Mouse (Mus musculus): ENCODE results near the gene Pdzd7. TPM values are rescaled to one million over a fixed set of nuclear protein-coding genes. Genes with fewer than 3 reads are reported as not detected.

Gene Pdzd7
- total RNA-seq, 2 experiments from 2014 or later, result 5.2 to 6.1 TPM

GRCm38 (mm10) chr19:45026958-45027670 lies 18.4 kb downstream of the Pdzd7 start:
- no peak for TF ChIP-seq CTCF (IDR thresholded peaks at IDR 0.05)
- DNase-seq (ENCODE audit: extremely low spot score in 1 of 2, low spot score in 2 of 2), result no peak
- intact Hi-C loops (cut with DNase I), result no loop called here
- H3K27ac ChIP-seq, result peak overlapping the region; percentile 71
- no peak overlapping the region for H3K4me3 ChIP-seq

- no peak for TF ChIP-seq CTCF (IDR thresholded peaks at IDR 0.05)
- DNase-seq (ENCODE audit: extremely low spot score in 1 of 2, low spot score in 2 of 2), result no peak
- H3K4me3 ChIP-seq, result no peak overlapping the region
- intact Hi-C loops (cut with DNase I), result no loop called here
- peak overlapping the region; percentile 40; the same call in 1 of the 2 replicates for H3K27ac ChIP-seq
Measured at GRCm38 (mm10) chr19:45025937-45026568, 19.5 kb downstream of the Pdzd7 start.

GRCm38 (mm10) chr19:45024775-45025174 lies 20.7 kb downstream of the Pdzd7 start:
- Histone ChIP-seq H3K4me3 (no peak overlapping the region), H3K27ac (no peak overlapping the region)
- TF ChIP-seq CTCF (IDR thresholded peaks at IDR 0.05), result no peak
- no peak for DNase-seq (ENCODE audit: extremely low spot score in 1 of 2, low spot score in 2 of 2)
- intact Hi-C loops (cut with DNase I), result no loop called here

DNA sequence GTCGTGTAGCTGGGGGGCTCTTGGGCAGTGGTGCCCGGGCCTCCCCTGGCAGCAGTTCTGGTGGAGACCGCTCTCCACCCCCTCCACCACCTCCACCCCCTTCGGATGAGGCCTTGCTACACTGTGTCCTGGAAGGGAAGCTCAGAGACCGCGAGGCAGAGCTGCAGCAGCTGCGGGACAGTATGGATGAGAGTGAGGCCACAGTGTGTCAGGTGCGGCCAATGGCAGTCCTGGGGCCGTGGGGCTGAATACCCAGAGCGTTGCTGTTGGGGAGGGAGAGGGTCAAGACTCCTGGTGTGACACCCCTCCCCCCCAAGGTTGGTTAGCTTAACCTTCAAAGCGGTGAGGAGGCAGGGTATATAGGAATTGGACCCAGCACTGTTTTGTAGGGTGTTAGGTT lies 21.5 kb downstream of the Pdzd7 start:
- no peak for DNase-seq (ENCODE audit: extremely low spot score in 1 of 2, low spot score in 2 of 2)
- TF ChIP-seq CTCF (IDR thresholded peaks at IDR 0.05), result no peak
- intact Hi-C loops (cut with DNase I), result no loop called here

DNA sequence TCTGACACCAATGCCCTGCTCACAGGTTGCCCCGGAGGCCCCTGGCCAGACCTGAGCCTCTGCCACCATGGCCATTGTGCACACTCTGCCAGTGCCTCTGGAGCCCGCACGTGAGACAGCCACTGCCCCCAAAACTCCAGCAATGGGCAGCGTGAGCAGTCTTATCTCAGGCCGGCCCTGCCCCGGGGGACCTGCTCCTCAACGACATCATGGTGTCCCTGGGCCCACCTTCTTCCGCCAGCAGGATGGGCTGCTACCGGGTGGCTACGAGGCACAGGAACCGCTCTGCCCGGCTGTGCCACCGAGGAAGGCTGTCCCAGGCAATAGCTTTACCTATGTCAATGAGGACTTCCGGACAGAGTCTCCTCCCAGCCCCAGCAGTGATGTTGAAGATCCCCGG lies 24.2 kb downstream of the Pdzd7 start:
- H3K4me3 ChIP-seq, result no peak overlapping the region
- no peak for DNase-seq (ENCODE audit: extremely low spot score in 1 of 2, low spot score in 2 of 2)
- H3K27ac ChIP-seq, result no peak overlapping the region
- TF ChIP-seq CTCF (IDR thresholded peaks at IDR 0.05), result no peak
- intact Hi-C loops (cut with DNase I), result no loop called here

More for the DNA sequence above, 21.5 kb downstream of the Pdzd7 start:
- Histone ChIP-seq H3K4me3 (no peak overlapping the region), H3K27ac (no peak overlapping the region)

DNA sequence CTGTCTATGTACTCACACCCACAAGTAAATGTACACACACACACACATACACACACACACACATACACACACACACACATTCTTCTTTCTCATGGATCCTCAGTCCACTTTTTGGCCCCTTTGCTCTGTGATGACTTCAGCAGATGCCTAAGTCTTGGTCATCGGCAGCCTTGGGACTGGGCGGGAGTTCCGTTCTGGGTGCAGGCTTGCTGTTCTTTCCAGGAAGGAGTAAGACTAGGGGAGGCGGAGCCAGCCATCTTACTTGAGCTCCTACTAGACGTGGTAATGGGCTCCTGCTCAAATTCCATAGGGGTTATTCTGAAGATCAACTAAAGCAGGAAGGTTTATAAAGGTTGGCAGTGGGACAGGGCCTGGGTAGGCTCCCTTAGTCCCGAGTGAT lies 25.2 kb downstream of the Pdzd7 start:
- no peak for TF ChIP-seq CTCF (IDR thresholded peaks at IDR 0.05)
- intact Hi-C loops (cut with DNase I), result no loop called here
- no peak overlapping the region for H3K4me3 ChIP-seq
- no peak overlapping the region for H3K27ac ChIP-seq
- DNase-seq (ENCODE audit: extremely low spot score in 1 of 2, low spot score in 2 of 2), result no peak

- Histone ChIP-seq H3K27ac (peak overlapping the region; percentile 88), H3K4me3 (peak overlapping the region; percentile 56)
- intact Hi-C loops (cut with DNase I), result no loop called here
- no peak for TF ChIP-seq CTCF (IDR thresholded peaks at IDR 0.05)
- no peak for DNase-seq (ENCODE audit: extremely low spot score in 1 of 2, low spot score in 2 of 2)
Measured at GRCm38 (mm10) chr19:45018351-45018831, 27.1 kb downstream of the Pdzd7 start.

DNA sequence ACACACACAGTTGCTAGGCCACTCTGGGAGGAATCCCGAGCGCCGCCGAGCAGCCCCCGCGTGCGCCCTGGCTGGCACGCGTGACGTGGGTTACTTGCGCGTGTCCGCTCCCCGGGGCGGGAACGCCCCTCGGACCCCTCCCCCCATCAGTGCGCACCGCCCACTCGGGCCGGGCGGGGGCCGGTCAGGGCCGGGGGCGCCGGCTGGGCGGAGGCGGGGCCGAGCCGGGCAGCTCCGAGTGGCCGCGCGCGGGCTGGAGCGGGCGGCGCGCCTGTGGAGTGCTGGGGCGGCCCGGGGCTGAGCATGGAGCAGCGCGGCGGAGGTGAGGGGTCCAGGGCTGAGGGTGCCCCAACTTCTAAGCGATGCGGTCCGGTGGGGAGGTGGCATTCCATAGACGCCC lies 27.6 kb downstream of the Pdzd7 start:
- H3K27ac ChIP-seq, result peak overlapping the region; percentile 88
- peak overlapping the region; percentile 56 for H3K4me3 ChIP-seq
- intact Hi-C loops (cut with DNase I), result loop anchor here (1.0 to 2.0 kb wide), 2 partner anchors 29 to 30 kb away; partner anchors contain the start of gene Sema4g
- no peak for TF ChIP-seq CTCF (IDR thresholded peaks at IDR 0.05)
- peak; percentile 82 for DNase-seq (ENCODE audit: extremely low spot score in 1 of 2, low spot score in 2 of 2)

GRCm38 (mm10) chr19:45017216-45017771 lies 28.2 kb downstream of the Pdzd7 start:
- peak; percentile 71 to 72 for DNase-seq (ENCODE audit: extremely low spot score in 1 of 2, low spot score in 2 of 2)
- Histone ChIP-seq H3K4me3 (peak overlapping the region; percentile 56), H3K27ac (peak overlapping the region; percentile 97)
- intact Hi-C loops (cut with DNase I), result loop anchor here (1.0 to 2.0 kb wide), 2 partner anchors 28 to 31 kb away; partner anchors contain the start of gene Sema4g
- peak; percentile 62 for TF ChIP-seq CTCF (IDR thresholded peaks at IDR 0.05)

DNA sequence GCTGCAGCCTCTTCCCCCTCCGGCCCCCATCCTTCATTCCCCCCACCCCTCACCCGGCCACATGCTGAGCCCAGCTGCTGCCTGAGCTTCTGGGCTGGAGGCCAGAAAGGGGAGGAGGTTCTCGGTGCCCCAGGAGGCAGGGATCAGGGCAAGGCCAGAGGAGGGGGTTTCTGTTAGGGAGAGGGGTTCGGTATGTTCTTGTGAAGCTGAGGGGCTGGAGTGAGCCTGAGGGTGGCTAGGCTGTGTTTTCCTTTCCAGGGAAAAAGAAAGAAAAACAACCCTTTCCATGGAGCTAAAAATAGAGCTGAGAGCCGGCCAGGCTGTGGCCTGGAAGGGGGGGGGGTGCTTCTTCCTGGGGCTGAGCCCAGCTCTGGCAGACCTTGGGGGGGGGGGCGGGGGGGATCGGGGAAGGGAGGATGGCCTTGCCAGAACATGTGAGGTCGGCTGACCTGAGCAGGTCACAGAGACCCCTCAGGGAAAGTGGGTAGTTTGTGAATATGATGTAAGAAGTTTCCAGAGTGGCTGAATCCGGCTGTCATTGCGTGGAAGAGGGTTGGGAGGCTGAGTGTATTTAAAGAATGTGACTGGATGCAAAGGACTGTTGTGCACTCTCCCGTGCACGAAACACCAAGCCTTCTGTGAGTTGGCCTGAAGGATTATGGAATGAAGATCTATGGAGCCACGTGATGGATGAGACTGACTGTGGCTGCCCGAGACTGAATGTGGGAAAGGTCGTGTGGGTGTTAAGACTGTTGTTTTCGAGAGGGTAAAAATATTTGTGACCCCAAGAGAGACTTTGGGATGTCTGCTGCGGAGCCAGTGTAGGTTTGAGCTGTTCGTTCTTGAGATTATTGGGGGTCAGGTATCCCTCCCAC lies 28.9 kb downstream of the Pdzd7 start:
- no peak for TF ChIP-seq CTCF (IDR thresholded peaks at IDR 0.05)
- peak; percentile 59 to 67 for DNase-seq (ENCODE audit: extremely low spot score in 1 of 2, low spot score in 2 of 2)
- Histone ChIP-seq H3K27ac (peak overlapping the region; percentile 97), H3K4me3 (peak overlapping the region; percentile 56)
- intact Hi-C loops (cut with DNase I), result loop anchor here (1.0 to 2.0 kb wide), 3 partner anchors 15 to 32 kb away; partner anchors contain the start of gene Sema4g
